Mouse (Mus musculus) heart, embryonic 16.5 days (tissue): Measurements from ENCODE around the gene Dclk2. TPM values are rescaled to one million over a fixed set of nuclear protein-coding genes. Genes with fewer than 3 reads are reported as not detected.

Source experiments
- ATAC-seq: fragments of 200-750 bp; cut with Nextera tagmentation; replicated peaks from 2 replicates; pipeline ENCODE4 v1.8.0; 2017; ENCODE audit warnings: moderate number of reproducible peaks; ENCODE audit not compliant: insufficient read depth, low FRiP score; ENCODE audit errors: extremely low read depth
- H3K27ac ChIP-seq: fragments of 300-500 bp; sonication (generic); 2 replicates; pipeline ENCODE4 v1.5.1; 2014; ENCODE audit warnings: mild to moderate bottlenecking, low read length, control low read depth, moderate library complexity
- H3K27me3 ChIP-seq: fragments of 300-500 bp; sonication (generic); 2 replicates; pipeline ENCODE4 v1.6.1; 2014; ENCODE audit warnings: low read length, mixed read lengths; ENCODE audit not compliant: control insufficient read depth, insufficient read depth
- H3K36me3 ChIP-seq: fragments of 300-500 bp; sonication (generic); 2 replicates; pipeline ENCODE4 v1.6.1; 2014; ENCODE audit not compliant: control insufficient read depth, insufficient read depth
- H3K4me1 ChIP-seq: fragments of 300-500 bp; sonication (generic); 2 replicates; pipeline ENCODE4 v1.6.1; 2014; ENCODE audit warnings: low read length, mixed read lengths; ENCODE audit not compliant: control insufficient read depth, insufficient read depth
- H3K4me2 ChIP-seq: fragments of 300-500 bp; sonication (generic); 2 replicates; pipeline ENCODE4 v1.6.1; 2014; ENCODE audit warnings: low read depth, mild to moderate bottlenecking, control low read depth, low read length
- H3K4me3 ChIP-seq: fragments of 300-500 bp; sonication (generic); 2 replicates; pipeline ENCODE4 v1.5.1; 2014; ENCODE audit warnings: mild to moderate bottlenecking, control low read depth, low read length
- H3K9ac ChIP-seq: fragments of 300-500 bp; sonication (generic); 2 replicates; pipeline ENCODE4 v1.6.1; 2014; ENCODE audit warnings: low read length, control low read depth
- H3K9me3 ChIP-seq: fragments of 300-500 bp; sonication (generic); replicated peaks from 2 replicates; pipeline ENCODE4 v1.6.1; 2016; ENCODE audit warnings: low read length; ENCODE audit not compliant: control insufficient read depth
- WGBS: fragments of 180-500 bp; shearing (Covaris S2); extraction: QIAGEN DNeasy Blood & Tissue Kit; methylation state at CpG from one replicate; pipeline ENCODE4 v1.1.7; 2014; 5-methylcytosine and 5-hydroxymethylcytosine counted together
- polyA plus RNA-seq: library from polyadenylated mRNA; unstranded; fragments of >200 nt; fragmentation: Nextera tagmentation; extraction: Ambion mirVana; gene quantifications from 2 replicates; pipeline ENCODE4 v1.2.1, GENCODE M21; 2015

Dclk2 gene
- polyA plus RNA-seq, 1 experiment from 2014 or later = 4.5 TPM

DNA sequence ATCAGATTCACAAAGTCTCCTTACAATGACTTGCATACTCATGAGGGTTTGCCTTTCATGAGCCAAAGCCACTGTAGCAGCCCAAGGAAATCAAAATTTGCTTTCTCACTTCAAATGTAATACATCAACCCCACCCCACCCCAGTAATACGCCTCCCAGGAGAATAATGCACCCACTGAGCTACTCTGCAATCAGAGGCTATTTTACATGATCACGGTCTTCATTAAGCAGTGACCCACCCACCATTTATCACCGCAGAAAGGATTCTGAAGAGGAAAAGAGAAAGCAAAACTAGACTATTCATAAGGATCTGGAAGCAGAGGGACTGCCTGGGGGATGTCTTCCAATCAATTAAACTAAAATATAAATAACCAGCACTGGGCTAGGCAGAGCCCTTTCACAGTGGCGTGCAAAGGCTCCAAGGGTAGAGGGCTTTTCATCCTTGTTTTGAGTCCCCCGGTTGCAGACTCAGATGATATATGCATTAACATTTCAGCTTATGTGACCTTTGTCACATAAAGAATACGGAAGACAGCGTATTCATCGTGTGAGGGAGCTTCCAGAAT is 62.7 kb downstream of the Dclk2 start:
- Histone ChIP-seq H3K27ac (no peak overlapping the region), H3K4me2 (no peak overlapping the region), H3K4me1 (peaks cover 4% of the 10 kb centered on the region; the same call in 1 of the 2 replicates), H3K36me3 (no peaks in the 10 kb centered on the region), H3K9ac (no peak overlapping the region), H3K4me3 (no peak overlapping the region), H3K9me3 (no peaks in the 10 kb centered on the region), H3K27me3 (no peaks in the 10 kb centered on the region)
- no peak for ATAC-seq
- 81% methylated on average over 8 of the region's 8 CpGs for WGBS

DNA sequence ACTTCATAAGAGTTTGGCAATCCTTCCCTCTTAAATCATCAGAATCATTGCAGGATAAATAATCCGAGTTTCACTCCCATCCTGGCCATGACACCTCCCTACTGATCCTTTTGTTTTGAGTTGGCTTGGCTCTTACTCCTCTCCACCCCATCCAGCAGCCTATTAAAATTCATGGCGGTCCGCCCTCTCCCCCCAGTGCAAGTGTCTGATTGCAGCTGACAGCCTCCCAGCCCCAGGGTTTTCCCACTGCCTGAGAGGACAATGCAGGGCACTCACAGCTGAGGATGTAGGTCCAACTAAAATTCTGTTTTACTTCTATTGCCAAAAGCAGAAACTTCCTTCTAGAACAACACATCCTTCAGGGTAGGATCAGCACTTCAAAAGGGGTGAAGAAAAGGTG is 67.8 kb downstream of the Dclk2 start:
- no peak overlapping the region for H3K27ac ChIP-seq
- WGBS = 58% methylated on average over 3 of the region's 3 CpGs
- H3K9ac ChIP-seq = no peak overlapping the region
- H3K4me2 ChIP-seq = no peak overlapping the region
- H3K4me3 ChIP-seq = no peak overlapping the region
- H3K4me1 ChIP-seq = peaks cover 8% of the 10 kb centered on the region; the same call in 1 of the 2 replicates
- no peaks in the 10 kb centered on the region for H3K9me3 ChIP-seq
- no peaks in the 10 kb centered on the region for H3K36me3 ChIP-seq
- no peak for ATAC-seq
- no peaks in the 10 kb centered on the region for H3K27me3 ChIP-seq

DNA sequence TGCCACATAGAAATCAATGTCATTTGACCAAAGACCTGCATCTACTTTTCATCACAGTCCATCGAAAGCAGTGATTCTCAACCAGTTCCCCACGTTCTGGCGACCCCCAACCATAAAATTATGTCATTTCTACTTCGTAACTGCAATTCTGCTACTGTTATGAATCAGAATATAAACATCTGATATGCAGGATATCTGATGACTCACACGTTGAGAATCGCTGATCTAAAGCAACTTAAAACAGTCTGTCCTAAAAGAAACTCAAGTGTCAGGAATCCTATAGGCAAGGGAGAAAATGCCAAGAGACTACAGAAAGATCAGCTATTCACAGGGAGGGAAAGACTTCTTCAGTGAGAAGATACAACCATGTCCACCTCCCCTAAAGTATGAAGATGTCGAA is 69.5 kb downstream of the Dclk2 start:
- H3K27ac ChIP-seq = no peak overlapping the region
- no peaks in the 10 kb centered on the region for H3K27me3 ChIP-seq
- H3K4me1 ChIP-seq = peaks cover 8% of the 10 kb centered on the region; the same call in 1 of the 2 replicates
- H3K36me3 ChIP-seq = no peaks in the 10 kb centered on the region
- ATAC-seq = no peak
- H3K4me3 ChIP-seq = no peak overlapping the region
- H3K9ac ChIP-seq = no peak overlapping the region
- no peaks in the 10 kb centered on the region for H3K9me3 ChIP-seq
- no peak overlapping the region for H3K4me2 ChIP-seq
- 76% methylated on average over 7 of the region's 7 CpGs for WGBS

DNA sequence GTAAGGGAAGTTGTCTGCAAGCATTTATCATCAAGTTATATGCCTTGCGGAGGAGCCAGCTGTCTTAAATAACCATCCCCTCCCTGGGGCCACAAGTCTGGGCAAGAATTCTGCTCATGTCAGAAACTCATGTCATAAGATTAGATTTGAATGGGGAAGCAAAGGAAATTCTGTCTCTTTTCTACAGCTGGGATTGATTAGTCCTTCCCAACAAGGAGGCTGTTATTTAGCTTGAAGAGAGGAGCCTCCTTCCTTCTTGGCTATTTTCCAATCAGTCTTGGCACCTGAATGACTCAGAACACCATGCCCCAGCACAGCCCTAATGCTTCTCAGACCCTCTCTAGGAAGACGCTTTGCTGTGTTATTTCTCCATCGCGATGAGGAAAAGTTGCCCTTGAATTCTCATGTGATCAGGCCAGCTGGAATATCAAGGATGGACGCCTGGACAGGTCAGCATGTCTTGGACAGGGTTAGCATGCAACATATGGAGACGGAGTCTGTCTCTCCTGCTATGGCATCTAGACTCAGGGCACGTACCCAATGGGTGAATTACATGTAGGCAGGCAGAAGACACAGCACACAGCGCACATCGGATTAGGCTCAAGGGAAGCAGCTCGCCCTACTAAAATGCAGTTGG is 70.1 kb downstream of the Dclk2 start:
- Histone ChIP-seq H3K4me3 (no peak overlapping the region), H3K36me3 (no peaks in the 10 kb centered on the region), H3K9ac (no peak overlapping the region), H3K4me2 (no peak overlapping the region), H3K4me1 (peaks cover 8% of the 10 kb centered on the region; the same call in 1 of the 2 replicates), H3K27ac (no peak overlapping the region), H3K27me3 (no peaks in the 10 kb centered on the region), H3K9me3 (no peaks in the 10 kb centered on the region)
- 61% methylated on average over 10 of the region's 10 CpGs for WGBS
- peak; percentile 32 for ATAC-seq

DNA sequence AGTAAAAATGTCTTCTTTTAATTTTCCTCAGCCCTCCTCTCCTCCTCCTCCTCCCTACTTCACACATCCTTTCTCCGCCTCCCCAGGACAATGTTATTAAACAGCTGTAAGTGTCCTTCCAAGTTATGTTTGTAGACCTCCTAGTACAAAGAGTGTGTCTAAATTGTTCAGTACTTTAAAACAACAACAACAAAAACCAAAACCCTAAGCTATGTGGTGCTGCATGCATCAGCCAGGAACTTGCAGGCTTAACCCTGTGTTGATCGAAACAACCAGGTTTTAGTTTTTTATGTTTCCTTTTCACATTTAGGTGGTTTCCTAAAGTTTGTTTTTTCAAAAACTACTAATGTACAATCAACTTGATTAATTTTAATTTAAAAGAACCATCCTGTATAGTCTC is 71.3 kb downstream of the Dclk2 start:
- Histone ChIP-seq H3K36me3 (no peaks in the 10 kb centered on the region), H3K9me3 (no peaks in the 10 kb centered on the region), H3K27ac (no peak overlapping the region), H3K4me2 (no peak overlapping the region), H3K9ac (no peak overlapping the region), H3K4me3 (no peak overlapping the region), H3K4me1 (peaks cover 5% of the 10 kb centered on the region; the same call in 1 of the 2 replicates), H3K27me3 (no peaks in the 10 kb centered on the region)
- no peak for ATAC-seq
- WGBS = 85% methylated on average over 2 of the region's 2 CpGs

DNA sequence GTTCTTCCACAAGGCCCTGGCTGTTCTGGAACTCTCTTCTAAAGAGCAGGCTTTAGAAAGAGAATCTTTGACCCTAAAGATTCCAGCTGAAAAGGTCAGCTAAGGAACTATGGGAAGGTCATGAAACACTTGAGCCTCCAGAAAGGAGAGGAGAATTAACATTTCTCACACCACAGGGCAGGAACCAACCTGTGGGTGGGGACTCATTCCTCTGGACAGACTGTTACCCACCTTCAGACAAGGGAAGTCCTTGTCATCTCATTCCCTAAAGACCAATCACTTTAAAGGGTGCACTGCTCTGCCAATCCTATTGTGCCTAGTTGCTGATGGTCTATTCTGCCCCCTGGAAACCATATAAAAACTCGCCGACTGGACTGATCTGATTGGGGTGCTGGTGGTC is 73.1 kb downstream of the Dclk2 start:
- no peak overlapping the region for H3K27ac ChIP-seq
- H3K9ac ChIP-seq = no peak overlapping the region
- 79% methylated on average over 2 of the region's 2 CpGs for WGBS
- peaks cover 3% of the 10 kb centered on the region; the same call in 1 of the 2 replicates for H3K4me1 ChIP-seq
- no peaks in the 10 kb centered on the region for H3K36me3 ChIP-seq
- no peak overlapping the region for H3K4me2 ChIP-seq
- H3K9me3 ChIP-seq = peaks cover 1% of the 10 kb centered on the region; the same call in 1 of the 2 replicates
- no peak overlapping the region for H3K4me3 ChIP-seq
- no peak for ATAC-seq
- H3K27me3 ChIP-seq = no peaks in the 10 kb centered on the region

DNA sequence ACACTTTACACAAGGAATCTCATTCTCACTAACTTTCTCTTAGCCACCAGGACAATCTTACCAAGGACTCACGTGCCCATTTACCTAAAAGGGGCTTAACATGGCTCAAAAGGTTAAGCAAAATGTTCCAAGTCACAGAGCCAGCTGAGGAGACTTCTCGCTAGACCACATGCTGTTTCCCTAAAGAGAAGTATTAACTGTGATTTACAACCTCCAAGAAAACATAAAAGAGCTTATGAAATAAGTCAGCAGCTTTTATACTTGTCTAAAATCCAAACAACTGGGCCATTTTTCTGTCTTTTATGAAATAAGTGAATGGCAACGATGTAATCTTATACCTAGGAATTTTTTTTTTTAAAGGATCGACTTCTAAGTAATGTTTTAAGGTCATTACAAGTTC is 74.6 kb downstream of the Dclk2 start:
- WGBS = 54% methylated on average over 4 of the region's 4 CpGs
- H3K9me3 ChIP-seq = peaks cover 5% of the 10 kb centered on the region; the same call in 1 of the 2 replicates

DNA sequence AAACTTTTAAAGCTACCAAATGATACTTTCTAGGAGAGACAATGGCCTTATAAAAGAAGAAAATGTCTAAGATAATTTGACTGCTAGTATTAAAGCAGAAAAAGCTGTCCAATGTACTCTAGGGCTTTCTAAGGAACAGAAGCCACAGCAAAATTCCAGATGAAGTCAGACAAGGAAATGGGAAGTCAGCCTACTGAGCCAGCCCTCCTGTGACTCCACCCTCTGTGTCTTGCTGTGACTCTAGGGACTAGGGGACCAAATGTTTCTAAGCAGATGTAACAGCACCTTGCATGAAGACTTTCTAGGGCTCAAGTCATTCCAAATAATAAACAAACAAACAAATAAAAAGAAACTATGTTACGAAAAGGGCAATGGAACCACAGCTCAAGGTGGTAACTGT is 75.1 kb downstream of the Dclk2 start:
- no peak for ATAC-seq
- H3K4me1 ChIP-seq = peaks cover 1% of the 10 kb centered on the region; the same call in 1 of the 2 replicates
- no peaks in the 10 kb centered on the region for H3K36me3 ChIP-seq
- 90% methylated on average over 1 of the region's 1 CpGs for WGBS
- H3K9ac ChIP-seq = no peak overlapping the region
- no peak overlapping the region for H3K4me3 ChIP-seq
- no peak overlapping the region for H3K4me2 ChIP-seq
- peaks cover 5% of the 10 kb centered on the region; the same call in 1 of the 2 replicates for H3K9me3 ChIP-seq
- no peak overlapping the region for H3K27ac ChIP-seq
- H3K27me3 ChIP-seq = no peaks in the 10 kb centered on the region

More for the DNA sequence above, 74.6 kb downstream of the Dclk2 start:
- H3K27me3 ChIP-seq = no peaks in the 10 kb centered on the region
- ATAC-seq = no peak
- no peaks in the 10 kb centered on the region for H3K36me3 ChIP-seq
- no peak overlapping the region for H3K9ac ChIP-seq
- H3K4me2 ChIP-seq = no peak overlapping the region
- H3K4me1 ChIP-seq = peaks cover 3% of the 10 kb centered on the region; the same call in 1 of the 2 replicates
- H3K4me3 ChIP-seq = no peak overlapping the region
- no peak overlapping the region for H3K27ac ChIP-seq

DNA sequence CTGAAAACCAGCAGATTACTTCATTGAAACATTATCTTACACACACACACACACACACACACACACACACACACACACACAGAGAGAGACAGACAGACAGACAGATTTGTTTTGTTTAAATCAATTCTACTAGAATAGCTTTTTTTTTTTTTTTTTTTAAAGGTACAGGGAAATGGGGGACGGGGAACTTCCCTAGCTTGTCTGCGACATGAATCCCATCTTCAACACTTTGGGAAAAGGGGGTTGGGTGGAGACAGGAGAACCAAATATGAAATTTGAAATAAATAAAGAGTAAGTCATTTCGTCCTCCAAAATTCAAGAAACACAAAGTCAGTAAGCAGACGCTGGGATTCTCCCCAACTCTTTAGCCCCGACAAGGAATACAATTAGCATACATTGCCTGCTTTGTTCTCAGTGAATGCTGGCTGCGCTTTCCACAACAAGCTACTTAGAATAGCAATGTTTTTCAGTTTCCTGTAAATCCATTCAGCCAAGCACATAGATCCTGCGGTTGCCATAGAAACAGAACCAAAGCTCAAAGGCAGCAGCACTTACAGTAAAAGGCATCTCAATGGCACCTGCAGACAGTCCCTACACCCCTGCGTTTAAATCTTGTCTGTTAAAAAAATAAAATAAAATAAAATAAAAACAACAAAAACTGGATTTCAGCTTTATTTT is 75.7 kb downstream of the Dclk2 start:
- Histone ChIP-seq H3K36me3 (no peaks in the 10 kb centered on the region), H3K27ac (no peak overlapping the region), H3K4me1 (no peaks in the 10 kb centered on the region), H3K4me3 (no peak overlapping the region), H3K9me3 (peaks cover 5% of the 10 kb centered on the region; the same call in 1 of the 2 replicates), H3K9ac (no peak overlapping the region), H3K27me3 (no peaks in the 10 kb centered on the region), H3K4me2 (no peak overlapping the region; the same call in 1 of the 2 replicates)
- ATAC-seq = no peak
- 25% methylated on average over 8 of the region's 8 CpGs for WGBS
